Mouse (Mus musculus): Measurements from ENCODE around the gene Slc5a11.

DNA sequence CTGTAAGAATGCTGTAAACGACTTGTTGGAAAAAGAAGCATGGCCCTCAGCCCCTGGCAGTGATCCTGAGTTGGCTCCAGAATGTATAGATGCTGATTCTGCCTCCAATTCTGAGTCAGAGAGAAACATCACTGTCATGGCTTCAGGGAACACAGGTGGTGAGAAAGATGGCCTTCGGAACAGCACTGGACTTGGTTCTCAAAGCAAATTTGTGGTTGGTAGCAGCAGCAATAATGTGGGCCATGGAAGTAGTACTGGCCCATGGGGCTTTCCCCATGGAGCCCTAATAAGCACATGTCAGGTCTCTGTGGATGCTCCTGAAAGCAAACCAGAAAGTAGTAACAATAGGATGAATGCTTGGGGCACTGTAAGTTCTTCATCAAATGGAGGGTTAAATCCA lies 45.0 kb upstream of the Slc5a11 start:
- TF ChIP-seq POLR2A (IDR thresholded peaks at IDR 0.05; ENCODE audit: insufficient read depth, low read depth, low read length) (no peak), CTCF (IDR thresholded peaks at IDR 0.05; ENCODE audit: insufficient read depth, low read depth, low read length) (no peak)

All from olfactory bulb, adult 2 months (tissue).